Mouse (Mus musculus) neural tube, embryonic 12.5 days (tissue): ENCODE measurements at regions not wholly inside any gene's neighbourhood (a gene's known extent, or its start where the extent isn't known, plus 50 kb on each side); places are given as distances from the start of the nearest gene placed in this dataset.

Source experiments
- ATAC-seq: fragments of 200-750 bp; cut with Nextera tagmentation; 2 replicates; pipeline ENCODE4 v1.8.0; 2017; ENCODE audit warnings: low read depth, mild to moderate bottlenecking, moderate TSS enrichment, moderate library complexity; ENCODE audit not compliant: low FRiP score
- H3K27ac ChIP-seq: fragments of 300-500 bp; sonication (generic); 2 replicates; pipeline ENCODE4 v1.5.1; 2016
- H3K27me3 ChIP-seq: fragments of 300-500 bp; sonication (generic); replicated peaks from 2 replicates; pipeline ENCODE4 v1.6.1; 2016; ENCODE audit warnings: mild to moderate bottlenecking
- H3K36me3 ChIP-seq: fragments of 300-500 bp; sonication (generic); 2 replicates; pipeline ENCODE4 v1.6.1; 2016; ENCODE audit warnings: mild to moderate bottlenecking
- H3K4me1 ChIP-seq: fragments of 300-500 bp; sonication (generic); 2 replicates; pipeline ENCODE4 v1.6.1; 2016
- H3K4me2 ChIP-seq: fragments of 300-500 bp; sonication (generic); replicated peaks from 2 replicates; pipeline ENCODE4 v1.6.1; 2016; ENCODE audit warnings: mild to moderate bottlenecking
- H3K4me3 ChIP-seq: fragments of 300-500 bp; sonication (generic); 2 replicates; pipeline ENCODE4 v1.5.1; 2016
- H3K9ac ChIP-seq: fragments of 300-500 bp; sonication (generic); 2 replicates; pipeline ENCODE4 v1.6.1; 2016; ENCODE audit warnings: mild to moderate bottlenecking
- H3K9me3 ChIP-seq: fragments of 300-500 bp; sonication (generic); 2 replicates; pipeline ENCODE4 v1.6.1; 2016; ENCODE audit warnings: mild to moderate bottlenecking
- WGBS: fragments of 180-500 bp; shearing (Covaris S2); methylation state at CpG from one replicate; pipeline ENCODE4 v1.1.7; 2016; 5-methylcytosine and 5-hydroxymethylcytosine counted together

DNA sequence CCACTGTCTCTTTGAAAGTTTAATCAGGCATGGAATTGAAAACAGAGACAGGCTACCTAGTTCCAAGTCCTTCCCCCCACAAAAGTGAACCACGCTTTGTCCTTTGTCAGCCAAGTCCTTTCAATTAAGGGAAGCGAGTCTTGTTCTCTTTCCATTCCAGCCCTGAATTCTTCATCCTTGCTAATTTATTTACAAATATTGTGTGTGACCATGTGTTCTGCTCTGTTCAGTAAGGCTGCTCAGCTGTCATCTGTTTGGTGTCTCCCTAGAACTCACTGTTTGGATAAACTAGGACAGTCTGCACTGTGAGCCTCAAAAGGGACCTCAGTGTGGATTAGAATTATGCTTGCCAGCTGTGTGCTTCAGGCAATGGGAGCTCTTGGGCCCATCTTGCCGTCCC, 473.6 kb downstream of the Nedd1 start:
- 25% methylated on average over 3 of the region's 3 CpGs for WGBS
- no peaks in the 10 kb centered on the region for H3K9me3 ChIP-seq
- no peak for ATAC-seq
- H3K4me2 ChIP-seq, result no peak overlapping the region
- peaks cover 10% of the 10 kb centered on the region for H3K4me1 ChIP-seq
- H3K27ac ChIP-seq, result no peak overlapping the region
- no peaks in the 10 kb centered on the region for H3K27me3 ChIP-seq
- H3K36me3 ChIP-seq, result no peaks in the 10 kb centered on the region
- no peak overlapping the region for H3K9ac ChIP-seq
- no peak overlapping the region for H3K4me3 ChIP-seq

DNA sequence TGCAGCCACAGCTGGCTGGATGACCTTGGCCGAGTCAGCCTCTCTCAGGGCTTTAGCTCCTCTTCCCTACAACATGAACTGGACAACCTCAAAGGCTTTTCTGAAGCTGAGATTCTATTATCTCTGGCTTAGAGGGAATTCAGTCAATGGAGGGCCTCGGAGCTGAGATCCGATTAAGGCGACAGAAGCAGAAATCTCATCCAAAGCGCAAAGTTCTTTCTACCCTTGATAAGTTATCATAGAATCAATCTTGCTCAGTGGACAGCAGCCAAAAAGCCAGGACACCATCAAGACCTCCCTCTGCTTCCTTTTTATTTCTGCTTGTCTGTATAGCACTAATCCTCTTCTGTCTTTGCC, 474.8 kb downstream of the Nedd1 start:
- Histone ChIP-seq H3K9ac (no peak overlapping the region), H3K27ac (no peak overlapping the region), H3K36me3 (no peaks in the 10 kb centered on the region), H3K4me3 (no peak overlapping the region), H3K27me3 (no peaks in the 10 kb centered on the region), H3K4me2 (no peak overlapping the region; the same call in 1 of the 2 replicates), H3K4me1 (peaks cover 19% of the 10 kb centered on the region), H3K9me3 (no peaks in the 10 kb centered on the region)
- 25% methylated on average over 5 of the region's 5 CpGs for WGBS
- no peak for ATAC-seq

DNA sequence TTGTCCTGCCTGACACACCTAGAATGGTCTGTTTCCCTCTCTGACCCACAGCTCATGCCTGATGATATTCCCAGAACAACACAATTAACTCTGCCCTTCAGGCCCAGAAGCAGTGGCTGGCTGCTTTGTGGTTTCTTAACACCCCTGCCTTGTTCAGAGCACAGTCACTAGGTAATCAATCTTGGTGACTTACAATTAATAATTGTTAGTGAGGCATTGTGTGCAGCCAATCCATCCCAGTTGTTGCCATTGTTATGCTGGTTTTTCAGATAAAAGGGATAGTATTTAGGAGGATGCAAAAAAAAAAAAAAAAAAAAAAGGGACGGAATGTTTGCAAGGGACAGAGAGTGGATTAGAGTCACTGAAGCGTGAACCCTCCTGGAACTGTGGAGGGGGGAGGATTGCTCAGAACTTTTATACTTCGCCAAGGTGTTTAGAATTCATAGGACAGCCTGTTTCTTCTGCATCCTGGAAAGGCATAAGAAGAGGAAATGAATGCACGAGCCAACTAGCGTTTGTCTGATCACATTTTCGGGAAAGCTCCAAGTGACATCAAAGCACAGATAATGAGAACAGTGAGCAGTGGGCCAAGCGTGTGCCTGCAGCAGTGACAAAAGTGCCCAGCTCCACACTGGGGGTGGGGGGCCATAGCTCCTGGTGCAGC, 475.3 kb downstream of the Nedd1 start:
- ATAC-seq, result peak; percentile 54; the same call in 1 of the 2 replicates
- Histone ChIP-seq H3K4me1 (peaks cover 19% of the 10 kb centered on the region), H3K4me3 (no peak overlapping the region), H3K4me2 (no peak overlapping the region; the same call in 1 of the 2 replicates), H3K27me3 (no peaks in the 10 kb centered on the region), H3K36me3 (no peaks in the 10 kb centered on the region), H3K27ac (no peak overlapping the region), H3K9ac (no peak overlapping the region), H3K9me3 (no peaks in the 10 kb centered on the region)
- WGBS, result 14% methylated on average over 7 of the region's 7 CpGs

DNA sequence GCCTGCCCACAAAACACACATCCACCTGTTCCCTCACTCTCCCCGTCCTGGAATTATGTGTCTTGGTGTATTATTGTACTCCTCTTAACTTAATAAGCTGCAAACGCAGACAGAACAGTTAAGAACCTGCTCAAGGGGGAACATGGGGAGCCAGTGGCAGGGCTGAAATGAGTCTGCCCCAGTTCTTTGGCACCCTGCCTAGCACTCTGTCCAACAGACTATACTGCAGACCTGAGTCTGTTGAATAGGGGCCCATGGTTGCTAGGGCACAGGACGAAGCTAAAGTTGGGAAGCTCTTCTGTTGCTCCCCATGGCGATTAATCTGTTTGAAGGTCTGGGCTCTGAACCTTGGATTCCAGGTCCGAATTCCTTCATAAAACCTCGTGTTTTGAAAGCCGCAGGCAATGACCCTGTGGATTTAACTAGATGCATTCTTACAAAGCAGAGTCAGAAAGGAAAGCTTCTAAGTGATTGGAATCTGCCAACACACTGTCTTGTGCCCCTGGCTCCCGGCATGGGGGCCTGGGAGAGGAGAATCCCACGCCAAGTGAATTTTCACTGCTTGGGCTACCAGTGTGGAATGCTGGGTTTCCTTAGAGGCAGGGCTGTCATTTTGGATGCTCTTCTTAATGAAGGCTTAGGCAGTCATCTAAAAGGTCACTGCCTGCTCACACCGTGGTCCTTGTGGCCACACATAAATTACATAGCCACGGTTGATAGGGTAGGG, 479.3 kb downstream of the Nedd1 start:
- no peaks in the 10 kb centered on the region for H3K9me3 ChIP-seq
- peak; percentile 54; the same call in 1 of the 2 replicates for ATAC-seq
- H3K9ac ChIP-seq, result no peak overlapping the region
- 40% methylated on average over 11 of the region's 11 CpGs for whole genome bisulfite sequencing
- no peak overlapping the region for H3K4me2 ChIP-seq
- no peak overlapping the region for H3K4me3 ChIP-seq
- H3K4me1 ChIP-seq, result peaks cover 19% of the 10 kb centered on the region
- H3K36me3 ChIP-seq, result no peaks in the 10 kb centered on the region
- H3K27ac ChIP-seq, result no peak overlapping the region
- no peaks in the 10 kb centered on the region for H3K27me3 ChIP-seq

DNA sequence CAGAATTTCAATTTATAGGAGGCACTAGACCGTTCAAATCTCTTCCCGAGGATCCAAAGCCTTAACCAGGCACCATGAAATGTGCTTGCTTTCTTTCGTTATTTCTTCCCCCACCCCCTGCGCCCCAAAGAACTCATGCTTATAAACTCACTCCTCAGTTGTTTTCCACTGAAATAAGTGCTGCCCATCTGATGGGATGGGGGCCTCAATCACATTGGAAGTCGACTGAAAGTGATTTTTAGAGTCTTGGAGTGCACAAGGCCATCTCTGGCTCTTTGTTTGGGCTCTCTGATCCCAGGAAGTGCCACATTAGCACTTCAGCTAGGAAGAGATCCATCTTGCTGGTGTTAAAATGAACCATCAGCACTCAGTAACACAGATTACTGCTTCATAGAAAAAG, 484.3 kb downstream of the Nedd1 start:
- Histone ChIP-seq H3K27me3 (no peaks in the 10 kb centered on the region), H3K4me2 (no peak overlapping the region), H3K9me3 (no peaks in the 10 kb centered on the region), H3K4me3 (no peak overlapping the region), H3K36me3 (no peaks in the 10 kb centered on the region), H3K9ac (no peak overlapping the region), H3K4me1 (peaks cover 3% of the 10 kb centered on the region; the same call in 1 of the 2 replicates), H3K27ac (no peak overlapping the region)
- 53% methylated on average over 5 of the region's 5 CpGs for WGBS
- no peak for ATAC-seq

DNA sequence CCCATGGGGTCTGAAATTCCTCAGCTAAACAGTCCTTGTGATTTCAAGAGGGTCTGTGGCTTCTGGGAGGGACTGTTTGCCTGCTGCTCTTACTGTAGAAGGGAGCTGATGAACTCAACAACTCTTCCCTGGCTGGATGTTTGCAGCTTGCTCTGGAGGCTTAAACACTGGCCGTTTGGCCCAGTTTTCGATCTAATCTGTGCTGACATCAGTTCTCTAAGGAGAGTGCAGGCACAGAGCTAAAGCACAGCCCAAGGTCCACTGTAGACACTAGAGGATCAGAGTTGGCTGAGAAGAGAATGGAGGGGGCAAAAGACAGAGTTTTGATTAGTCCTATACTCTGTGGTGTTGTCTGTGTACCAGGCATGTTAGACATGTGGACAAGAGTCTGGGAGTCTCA, 490.1 kb downstream of the Nedd1 start:
- H3K4me2 ChIP-seq, result no peak overlapping the region
- no peaks in the 10 kb centered on the region for H3K27me3 ChIP-seq
- H3K4me3 ChIP-seq, result no peak overlapping the region
- no peaks in the 10 kb centered on the region for H3K4me1 ChIP-seq
- 84% methylated on average over 2 of the region's 2 CpGs for WGBS
- no peak overlapping the region for H3K27ac ChIP-seq
- H3K36me3 ChIP-seq, result no peaks in the 10 kb centered on the region
- no peak overlapping the region for H3K9ac ChIP-seq
- ATAC-seq, result no peak
- H3K9me3 ChIP-seq, result no peaks in the 10 kb centered on the region

DNA sequence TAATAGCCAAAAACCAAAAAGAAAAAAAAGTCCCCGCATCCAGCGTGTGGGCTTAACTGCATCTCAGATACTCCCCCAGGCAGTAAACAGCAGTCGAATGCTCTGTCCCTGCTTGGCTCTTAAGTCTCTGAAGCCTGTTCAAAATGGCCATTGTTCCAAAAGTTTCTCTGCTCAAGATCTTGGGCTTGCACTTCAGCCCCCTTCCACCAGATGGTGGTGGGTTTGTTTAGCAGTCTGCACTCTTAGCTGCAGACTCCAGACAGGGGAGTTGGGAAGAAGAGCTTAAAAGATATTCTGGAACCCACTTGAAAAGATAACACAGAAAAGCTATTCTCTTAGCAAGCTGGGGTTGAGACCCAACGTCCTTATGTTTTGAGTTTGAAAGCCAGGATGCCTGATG, 496.4 kb downstream of the Nedd1 start:
- Histone ChIP-seq H3K9me3 (no peaks in the 10 kb centered on the region), H3K4me3 (no peak overlapping the region), H3K9ac (no peak overlapping the region), H3K27me3 (no peaks in the 10 kb centered on the region), H3K27ac (no peak overlapping the region), H3K4me1 (no peaks in the 10 kb centered on the region), H3K36me3 (no peaks in the 10 kb centered on the region), H3K4me2 (no peak overlapping the region)
- no peak for ATAC-seq
- 80% methylated on average over 4 of the region's 4 CpGs for WGBS

DNA sequence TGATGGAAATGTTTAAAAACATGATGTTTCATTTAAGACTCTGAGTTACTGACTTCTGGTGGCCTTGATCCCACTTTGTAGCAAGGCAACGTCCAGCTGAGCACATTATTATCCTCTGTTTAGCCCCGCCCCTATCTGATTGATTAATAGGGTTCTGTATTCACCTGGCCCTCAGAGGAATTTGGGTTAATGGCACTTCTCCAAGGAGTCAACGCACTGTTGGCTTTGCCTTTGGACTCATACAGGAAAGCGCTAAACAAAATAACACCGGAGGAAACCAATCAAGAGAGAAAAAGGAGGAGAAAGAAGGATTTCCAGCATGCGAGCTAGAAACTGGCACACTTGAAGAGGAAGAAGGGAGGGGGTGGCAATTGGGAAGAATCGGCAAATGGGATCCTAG, 497.1 kb downstream of the Nedd1 start:
- Histone ChIP-seq H3K27me3 (no peaks in the 10 kb centered on the region), H3K4me3 (no peak overlapping the region), H3K9ac (no peak overlapping the region), H3K4me1 (no peaks in the 10 kb centered on the region), H3K36me3 (no peaks in the 10 kb centered on the region), H3K4me2 (no peak overlapping the region), H3K27ac (no peak overlapping the region), H3K9me3 (no peaks in the 10 kb centered on the region)
- WGBS, result 87% methylated on average over 7 of the region's 7 CpGs
- no peak for ATAC-seq

DNA sequence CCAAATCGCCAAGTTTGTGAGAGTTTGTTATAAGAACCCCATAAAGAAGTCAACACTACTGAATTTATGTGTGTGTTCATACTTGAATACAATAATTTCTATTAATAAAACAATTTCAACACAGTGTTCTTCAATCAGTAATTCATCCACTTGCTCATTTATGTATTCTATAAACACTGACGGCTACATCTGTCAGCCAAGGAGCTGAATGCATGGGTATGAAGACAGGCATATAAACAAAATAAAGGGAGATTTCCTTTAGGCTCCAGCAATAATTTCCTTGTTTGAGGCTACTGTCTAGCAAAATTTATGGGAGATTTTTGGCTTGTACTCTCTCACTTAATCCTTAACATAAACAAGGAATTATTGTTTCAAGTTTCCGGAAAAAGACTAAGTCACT, 502.9 kb downstream of the Nedd1 start:
- no peaks in the 10 kb centered on the region for H3K27me3 ChIP-seq
- WGBS, result 83% methylated on average over 3 of the region's 3 CpGs
- no peak overlapping the region for H3K4me2 ChIP-seq
- no peak overlapping the region for H3K4me3 ChIP-seq
- H3K9me3 ChIP-seq, result no peaks in the 10 kb centered on the region
- H3K36me3 ChIP-seq, result no peaks in the 10 kb centered on the region
- no peak for ATAC-seq
- no peaks in the 10 kb centered on the region for H3K4me1 ChIP-seq
- no peak overlapping the region for H3K27ac ChIP-seq
- no peak overlapping the region for H3K9ac ChIP-seq

DNA sequence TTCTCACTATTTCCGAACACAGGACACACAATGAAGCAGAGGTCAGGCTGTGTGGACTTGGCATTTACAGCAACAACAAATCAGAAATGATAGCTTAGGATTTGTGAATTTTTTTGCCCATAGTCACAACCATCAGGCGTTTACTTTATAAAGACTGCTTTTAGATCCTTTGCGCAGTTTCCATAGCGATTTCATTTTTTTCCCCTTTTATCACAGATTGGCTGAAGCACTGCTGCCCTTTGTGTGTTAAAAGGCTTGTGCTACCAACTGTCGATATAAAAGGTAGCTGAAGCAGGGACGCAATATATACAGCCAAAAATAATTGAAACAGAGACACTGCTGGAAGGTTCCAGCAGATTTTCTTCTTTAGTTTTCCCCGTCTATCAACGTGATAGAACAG, 551.4 kb downstream of the Nedd1 start:
- no peak overlapping the region for H3K9ac ChIP-seq
- H3K9me3 ChIP-seq, result no peaks in the 10 kb centered on the region
- no peak overlapping the region for H3K27ac ChIP-seq
- no peak for ATAC-seq
- WGBS, result 62% methylated on average over 8 of the region's 8 CpGs
- H3K27me3 ChIP-seq, result no peaks in the 10 kb centered on the region
- H3K4me1 ChIP-seq, result peaks cover 5% of the 10 kb centered on the region; the same call in 1 of the 2 replicates
- H3K4me3 ChIP-seq, result no peak overlapping the region
- H3K36me3 ChIP-seq, result no peaks in the 10 kb centered on the region
- H3K4me2 ChIP-seq, result no peak overlapping the region

DNA sequence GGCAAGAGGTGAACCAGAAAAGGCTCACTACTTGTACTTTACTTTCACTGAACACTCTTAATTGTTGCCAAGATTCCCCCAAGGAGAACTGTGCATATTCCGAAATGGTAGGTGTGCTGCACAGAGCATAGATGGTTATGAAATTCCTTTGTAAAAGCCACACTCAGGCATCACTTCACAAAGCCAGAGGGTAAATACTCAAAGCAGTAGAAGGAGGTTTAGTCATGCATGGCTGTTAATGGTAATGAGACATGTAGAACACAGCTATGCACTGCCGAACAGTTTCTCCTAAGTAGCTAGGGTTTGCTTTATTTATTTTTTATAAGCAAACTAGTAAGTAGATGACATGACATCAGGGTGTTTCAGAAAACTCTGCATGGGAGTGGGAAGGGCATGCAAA, 556.2 kb downstream of the Nedd1 start:
- Histone ChIP-seq H3K36me3 (no peaks in the 10 kb centered on the region), H3K9me3 (no peaks in the 10 kb centered on the region), H3K4me3 (no peak overlapping the region), H3K4me1 (peaks cover 12% of the 10 kb centered on the region; the same call in 1 of the 2 replicates), H3K27me3 (no peaks in the 10 kb centered on the region), H3K27ac (no peak overlapping the region), H3K4me2 (no peak overlapping the region), H3K9ac (no peak overlapping the region)
- WGBS, result 62% methylated on average over 2 of the region's 2 CpGs
- no peak for ATAC-seq

DNA sequence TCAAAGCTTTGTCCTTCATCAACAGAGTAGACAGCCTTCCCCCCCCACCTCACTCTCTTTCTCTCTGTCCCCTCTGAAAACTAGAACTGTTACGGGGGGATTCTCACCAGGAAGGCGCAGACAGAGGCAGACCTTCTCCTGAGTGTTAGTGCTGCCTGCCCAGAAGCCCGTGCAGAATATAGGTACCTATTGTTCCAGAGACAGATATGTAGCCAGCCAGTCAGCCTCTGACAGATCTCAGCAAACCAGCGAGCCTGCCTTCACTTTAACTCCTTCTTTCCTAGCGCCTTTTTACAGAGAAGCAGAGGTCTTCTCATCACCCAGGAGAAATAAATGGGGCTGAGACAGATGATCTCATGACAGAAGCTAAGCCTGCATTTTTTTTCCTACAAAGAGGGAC, 557.2 kb downstream of the Nedd1 start:
- 7% methylated on average over 5 of the region's 5 CpGs for WGBS
- Histone ChIP-seq H3K9me3 (no peaks in the 10 kb centered on the region), H3K4me2 (peak overlapping the region; percentile 56), H3K36me3 (no peaks in the 10 kb centered on the region), H3K9ac (peak overlapping the region; percentile 58), H3K4me3 (peak overlapping the region; percentile 47), H3K4me1 (peaks cover 12% of the 10 kb centered on the region; the same call in 1 of the 2 replicates), H3K27ac (peak overlapping the region; percentile 72), H3K27me3 (no peaks in the 10 kb centered on the region)
- ATAC-seq, result peak; percentile 39

DNA sequence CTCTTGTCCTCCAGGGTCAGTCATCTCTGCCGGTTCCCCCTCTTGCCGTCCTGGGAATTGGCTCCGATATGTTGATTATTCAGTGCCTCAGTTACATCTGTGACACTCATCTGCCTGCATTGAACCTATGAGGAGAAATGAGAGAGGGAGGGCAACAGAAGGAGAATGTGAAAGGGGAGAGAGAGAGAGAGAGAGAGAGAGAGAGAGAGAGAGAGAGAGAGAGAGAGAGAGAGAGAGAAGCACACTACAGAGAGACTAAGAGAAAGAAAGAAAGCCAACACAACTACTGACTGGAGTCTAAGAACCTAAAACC, 557.6 kb downstream of the Nedd1 start:
- Histone ChIP-seq H3K9ac (peak overlapping the region; percentile 58), H3K4me1 (peaks cover 12% of the 10 kb centered on the region; the same call in 1 of the 2 replicates), H3K27me3 (no peaks in the 10 kb centered on the region), H3K36me3 (no peaks in the 10 kb centered on the region), H3K9me3 (no peaks in the 10 kb centered on the region), H3K4me3 (peak overlapping the region; percentile 47), H3K27ac (peak overlapping the region; percentile 72), H3K4me2 (peak overlapping the region; percentile 56)
- ATAC-seq, result no peak
- WGBS, result 13% methylated on average over 3 of the region's 3 CpGs
